Mouse (Mus musculus): Measurements from ENCODE around the gene Rph3al.

Gene Rph3al

DNA sequence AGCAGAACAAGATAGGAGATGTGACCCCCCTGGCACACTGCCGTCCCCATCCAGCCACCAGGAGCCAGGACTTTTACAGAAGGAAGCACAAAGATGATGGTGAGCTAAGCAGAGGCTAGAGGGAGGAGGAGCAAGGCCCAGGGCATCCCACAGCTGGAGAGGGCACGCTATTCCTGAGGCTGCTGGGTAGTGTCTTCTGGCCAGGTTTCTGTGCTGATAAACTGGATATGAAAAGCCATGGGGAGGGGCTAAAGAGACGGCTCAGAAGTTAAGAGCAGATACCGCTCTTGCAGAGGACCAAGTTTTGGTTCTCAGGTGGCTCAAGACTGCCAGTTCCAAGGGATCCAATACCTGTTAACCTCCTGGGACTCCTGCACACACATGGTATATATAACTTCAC, 76.6 kb downstream of the Rph3al start:
- peak; percentile 5 for DNase-seq (ENCODE audit: low read depth, low spot score)

- DNase-seq (ENCODE audit: low read depth, low spot score) = peak; percentile 58
Observed at GRCm38 (mm10) chr11:75861213-75861612, 77.0 kb downstream of the Rph3al start.

DNA sequence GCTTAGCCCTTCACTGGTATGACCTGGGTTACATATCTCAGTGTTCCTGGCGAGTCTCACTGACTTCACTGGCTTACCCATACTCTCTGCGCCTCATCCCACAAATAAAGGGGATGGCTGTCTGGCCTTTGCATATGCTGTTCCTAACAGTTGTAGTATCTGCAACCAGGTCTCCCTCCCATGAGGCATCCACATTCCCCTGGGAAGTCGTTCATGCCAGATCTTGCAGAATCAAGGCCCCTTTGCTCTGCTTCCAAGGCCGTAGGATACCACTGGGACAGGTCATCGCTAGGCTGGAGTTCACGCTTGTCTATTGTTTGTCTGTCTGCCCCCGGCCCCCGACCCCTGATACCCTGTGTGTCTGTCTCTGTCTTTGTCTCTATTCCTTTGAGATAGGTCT, 78.8 kb downstream of the Rph3al start:
- no peak for DNase-seq (ENCODE audit: low read depth, low spot score)

GRCm38 (mm10) chr11:75858975-75859374, 79.3 kb downstream of the Rph3al start:
- no peak for DNase-seq (ENCODE audit: low read depth, low spot score)

GRCm38 (mm10) chr11:75857781-75858180, 80.4 kb downstream of the Rph3al start:
- DNase-seq (ENCODE audit: low read depth, low spot score) = no peak

- DNase-seq (ENCODE audit: low read depth, low spot score) = no peak
Observed at GRCm38 (mm10) chr11:75854327-75854726, 83.9 kb downstream of the Rph3al start.

DNA sequence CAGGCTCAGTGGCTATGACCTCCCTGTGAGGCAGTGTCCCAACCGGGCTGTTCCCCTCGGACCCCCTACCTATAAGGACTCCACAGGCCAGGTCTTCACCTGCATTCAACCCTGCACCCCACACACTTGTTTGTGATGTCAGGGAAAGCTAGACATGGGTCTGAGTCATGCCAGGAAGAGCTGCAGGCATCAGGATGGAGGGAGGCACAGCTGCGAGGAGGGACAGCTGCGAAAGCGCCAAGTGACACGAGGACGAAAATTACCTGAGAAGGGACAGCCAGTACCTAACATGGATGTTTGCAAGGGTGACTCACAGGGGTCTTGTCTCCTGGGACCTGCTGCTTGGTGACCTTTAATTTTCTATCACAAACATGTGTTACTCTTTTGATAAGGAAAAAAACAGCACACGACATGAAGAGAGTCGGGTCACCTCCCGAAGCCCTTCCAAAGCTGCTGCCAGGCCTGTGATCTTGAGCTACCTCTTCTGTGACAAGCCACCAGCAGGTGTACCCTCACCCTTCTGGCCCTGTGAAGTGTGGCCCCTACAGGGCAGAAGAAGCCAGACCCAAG, 85.1 kb downstream of the Rph3al start:
- no peak for DNase-seq (ENCODE audit: low read depth, low spot score)

GRCm38 (mm10) chr11:75852485-75852884, 85.7 kb downstream of the Rph3al start:
- no peak for DNase-seq (ENCODE audit: low read depth, low spot score)

- no peak for DNase-seq (ENCODE audit: low read depth, low spot score)
Observed at GRCm38 (mm10) chr11:75849552-75849951, 88.7 kb downstream of the Rph3al start.

DNA sequence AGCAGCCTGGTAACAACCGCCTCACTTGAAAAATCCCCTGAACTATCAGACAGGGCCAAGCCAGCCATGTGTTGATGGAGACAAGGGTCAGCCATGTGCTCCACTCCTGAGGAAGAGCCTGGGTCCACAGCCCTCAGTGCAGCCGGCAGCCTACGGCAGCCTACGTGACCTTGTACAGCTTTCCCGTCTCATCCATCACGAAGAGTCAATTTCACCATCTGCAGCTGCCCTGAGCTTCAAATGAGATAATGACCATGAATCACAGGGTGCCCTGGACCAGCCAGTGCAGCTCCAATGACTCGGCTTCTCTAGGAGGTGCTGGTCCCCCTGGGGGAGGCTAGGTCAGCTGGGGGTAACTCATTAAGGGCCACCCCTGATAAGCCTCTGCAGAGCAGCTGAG, 91.6 kb downstream of the Rph3al start:
- DNase-seq (ENCODE audit: low read depth, low spot score) = no peak

DNA sequence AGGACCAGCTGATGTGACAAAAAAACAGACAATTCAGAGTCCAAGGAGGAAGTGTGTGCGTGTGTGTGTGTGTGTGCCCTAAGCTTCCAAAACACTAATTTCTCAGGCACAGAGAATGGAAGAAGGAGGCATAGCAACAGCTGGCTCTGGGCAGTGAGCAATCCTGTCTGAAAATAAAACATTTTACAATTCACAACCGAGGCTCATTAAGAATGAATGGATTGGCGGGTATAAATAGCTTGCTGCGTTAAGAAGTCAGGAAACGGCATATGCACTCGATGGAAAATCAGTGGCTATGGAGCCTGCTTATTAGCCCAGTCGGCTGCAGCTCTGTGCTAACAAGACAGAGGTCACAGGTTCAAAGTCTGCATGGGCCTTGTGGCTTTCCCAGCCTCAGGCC, 92.6 kb downstream of the Rph3al start:
- no peak for DNase-seq (ENCODE audit: low read depth, low spot score)

GRCm38 (mm10) chr11:75842904-75843619, 95.2 kb downstream of the Rph3al start:
- no peak for DNase-seq (ENCODE audit: low read depth, low spot score)

DNA sequence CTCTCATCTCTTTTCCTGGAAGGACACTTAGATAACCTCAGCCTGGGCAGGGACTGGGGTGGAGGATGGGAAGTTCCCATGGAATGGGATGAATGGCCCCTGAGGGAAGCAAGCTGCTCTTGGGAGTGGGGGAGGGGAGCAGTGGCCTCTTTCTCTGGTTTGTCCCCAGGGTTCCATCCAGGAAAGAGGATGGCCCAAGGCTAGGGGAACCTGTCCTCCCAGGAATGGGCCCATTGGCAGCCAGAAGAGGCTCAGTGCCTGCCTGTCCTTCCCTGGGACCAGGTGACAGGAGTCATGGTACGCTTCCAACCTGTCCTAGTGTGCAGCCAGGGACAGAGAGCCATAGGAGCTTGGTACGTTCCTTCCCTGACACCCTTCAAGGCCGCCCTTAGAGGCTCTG, 96.7 kb downstream of the Rph3al start:
- no peak for DNase-seq (ENCODE audit: low read depth, low spot score)

DNA sequence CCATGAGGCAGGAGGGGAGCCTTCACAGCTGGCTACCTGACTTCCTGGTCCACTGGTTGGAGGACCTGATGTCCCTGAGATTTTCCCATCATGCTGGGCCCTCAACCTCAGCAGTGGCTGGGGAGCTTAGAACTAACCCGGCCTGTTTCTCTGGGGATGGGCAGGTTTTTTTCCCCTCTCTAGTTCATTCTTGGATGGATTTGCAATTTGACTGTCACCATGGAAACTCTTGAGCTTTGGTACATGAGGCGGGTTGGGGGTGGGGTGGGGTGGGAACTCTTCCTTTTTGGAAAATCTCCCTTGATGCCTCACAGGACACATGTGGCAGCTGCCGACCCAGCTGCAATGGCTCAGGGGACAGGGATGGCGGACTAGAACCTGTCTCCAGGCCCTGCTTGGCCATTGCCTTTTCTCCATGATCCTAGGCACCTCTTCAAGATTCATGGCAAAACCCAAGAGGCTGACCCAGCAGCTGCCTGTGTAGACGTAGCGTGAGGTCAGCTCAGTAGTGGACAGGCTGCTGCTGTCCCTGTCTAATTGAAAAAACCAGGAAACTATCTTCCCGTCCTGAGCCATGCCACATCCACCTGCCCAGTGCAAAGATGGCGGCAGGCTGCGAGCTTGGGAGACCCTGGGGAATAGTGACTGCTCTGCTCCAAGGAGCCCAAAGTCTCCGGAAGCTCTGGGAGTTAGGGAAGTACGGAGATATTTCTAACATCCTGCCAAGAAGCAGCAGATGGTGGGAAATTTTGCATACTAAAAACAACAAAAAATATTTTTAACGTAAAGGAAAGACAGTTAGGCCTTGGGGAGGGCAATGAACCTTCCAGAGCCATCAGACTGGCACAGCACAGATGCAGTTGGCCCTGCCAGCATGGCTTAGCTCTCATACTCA, 98.4 kb downstream of the Rph3al start:
- DNase-seq (ENCODE audit: low read depth, low spot score) = no peak

- DNase-seq (ENCODE audit: low read depth, low spot score) = no peak
Observed at GRCm38 (mm10) chr11:75838861-75839426, 99.3 kb downstream of the Rph3al start.

DNA sequence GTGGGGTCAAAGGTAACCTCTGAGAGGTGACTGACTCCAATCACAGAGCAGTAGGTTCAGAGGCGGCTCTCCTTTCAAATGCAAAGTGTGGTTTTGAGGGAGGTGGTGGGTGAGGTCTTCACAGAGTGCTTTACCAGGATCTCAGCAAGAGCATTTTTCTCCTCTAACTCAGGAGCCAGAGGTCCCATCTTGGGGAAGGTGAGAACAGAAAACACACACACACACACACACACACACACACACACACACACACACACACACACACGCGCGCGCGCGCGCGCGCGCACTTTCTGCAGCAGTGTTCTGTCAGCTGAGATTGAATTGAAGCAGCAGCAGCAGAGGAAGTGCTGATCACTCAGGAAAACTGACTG, 102.0 kb downstream of the Rph3al start:
- DNase-seq (ENCODE audit: low read depth, low spot score) = no peak

DNA sequence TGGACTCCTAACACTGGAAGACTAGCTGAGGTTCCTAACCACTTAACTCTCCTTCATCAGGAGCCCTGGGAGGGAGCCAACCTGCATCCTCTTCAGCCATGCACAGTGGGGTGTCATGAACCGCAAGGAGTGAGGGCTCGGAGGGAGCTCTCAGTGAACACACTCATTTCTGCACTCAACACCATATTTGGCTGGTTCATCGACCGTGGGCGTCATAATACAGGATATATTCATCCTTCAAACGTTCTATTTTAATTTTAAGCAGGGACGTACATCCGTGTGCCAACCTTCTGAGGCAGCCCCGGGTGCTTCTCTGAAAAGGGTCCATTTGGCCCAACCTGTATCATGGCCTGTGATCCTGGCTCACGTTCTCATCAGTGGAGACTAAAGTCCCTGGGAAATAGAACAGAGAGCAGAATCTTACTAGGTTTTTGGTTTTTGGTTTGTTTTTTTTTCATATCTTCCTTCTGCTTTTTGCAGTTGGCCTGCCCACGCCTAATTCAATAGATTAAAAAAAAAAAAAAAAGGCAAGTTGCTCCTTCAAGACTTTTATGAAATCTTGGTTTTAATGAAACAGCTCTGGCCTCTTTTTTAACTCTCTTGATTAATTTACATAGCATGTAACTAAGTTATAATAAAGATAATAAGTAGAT, 102.5 kb downstream of the Rph3al start:
- no peak for DNase-seq (ENCODE audit: low read depth, low spot score)

- DNase-seq (ENCODE audit: low read depth, low spot score) = no peak
Observed at GRCm38 (mm10) chr11:75833081-75833480, 105.1 kb downstream of the Rph3al start.

GRCm38 (mm10) chr11:75830386-75830785, 107.8 kb downstream of the Rph3al start:
- no peak for DNase-seq (ENCODE audit: low read depth, low spot score)

DNA sequence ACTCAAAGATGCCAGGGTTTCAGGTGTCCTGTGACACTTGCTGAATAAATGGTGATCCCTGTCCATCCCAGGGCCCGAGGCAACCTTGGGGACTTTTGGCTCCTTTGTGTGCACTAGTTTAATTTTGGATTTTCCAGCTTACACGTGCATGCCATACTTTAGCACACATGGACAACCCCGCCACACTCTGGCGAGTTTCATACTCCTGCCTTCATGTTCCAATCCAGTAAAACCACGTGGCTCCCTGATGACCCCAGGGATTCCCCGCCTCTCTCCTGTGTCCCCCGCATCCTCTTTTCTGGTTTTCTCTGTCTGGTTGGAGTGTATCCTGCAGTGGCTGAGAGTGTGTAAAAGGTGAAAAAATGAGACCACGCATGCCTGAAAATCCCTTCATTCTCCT, 110.8 kb downstream of the Rph3al start:
- no peak for DNase-seq (ENCODE audit: low read depth, low spot score)

GRCm38 (mm10) chr11:75823506-75823905, 114.7 kb downstream of the Rph3al start:
- no peak for DNase-seq (ENCODE audit: low read depth, low spot score)

GRCm38 (mm10) chr11:75813085-75813484, 125.1 kb downstream of the Rph3al start:
- DNase-seq (ENCODE audit: low read depth, low spot score) = peak; percentile 78
